Mouse (Mus musculus) ES-Bruce4 (cell line): ENCODE results near the gene Plekho2. TPM values are rescaled to one million over a fixed set of nuclear protein-coding genes. Genes with fewer than 3 reads are reported as not detected.

Source experiments
- H3K27ac ChIP-seq: 2 replicates; pipeline ENCODE4 v1.5.1; 2012; ENCODE audit warnings: low read length, inconsistent platforms; ENCODE audit not compliant: insufficient read depth
- H3K27me3 ChIP-seq: 2 replicates; pipeline ENCODE4 v1.6.1; 2012; ENCODE audit warnings: mild to moderate bottlenecking, low read length, inconsistent platforms; ENCODE audit not compliant: control insufficient read depth, poor library complexity, insufficient read depth, severe bottlenecking
- H3K36me3 ChIP-seq: 2 replicates; pipeline ENCODE4 v1.6.1; 2012; ENCODE audit warnings: inconsistent platforms, mild to moderate bottlenecking, low read length, moderate library complexity; ENCODE audit not compliant: control insufficient read depth, poor library complexity, insufficient read depth, severe bottlenecking
- H3K4me1 ChIP-seq: one replicate; pipeline ENCODE4 v1.8.1; 2011; ENCODE audit warnings: low read length; ENCODE audit not compliant: control insufficient read depth, insufficient read depth
- H3K4me3 ChIP-seq: 2 replicates; pipeline ENCODE4 v1.5.1; 2011; ENCODE audit warnings: low read depth, mild to moderate bottlenecking, low read length
- H3K9ac ChIP-seq: 2 replicates; pipeline ENCODE4 v1.6.1; 2012; ENCODE audit warnings: low read depth, mild to moderate bottlenecking, inconsistent platforms; ENCODE audit not compliant: poor library complexity, severe bottlenecking
- H3K9me3 ChIP-seq: replicated peaks from 2 replicates; pipeline ENCODE4 v1.6.1; 2012; ENCODE audit warnings: mild to moderate bottlenecking, low read length, inconsistent platforms; ENCODE audit not compliant: control insufficient read depth, poor library complexity, insufficient read depth, severe bottlenecking
- CTCF ChIP-seq: IDR thresholded peaks from one replicate; pipeline ENCODE4 v1.8.1; 2011; ENCODE audit warnings: low read depth, low read length
- EP300 ChIP-seq: IDR thresholded peaks from 2 replicates; pipeline ENCODE4 v1.6.1; 2011; ENCODE audit warnings: low read depth, low read length; ENCODE audit not compliant: insufficient read depth
- POLR2A ChIP-seq: IDR thresholded peaks from one replicate; pipeline ENCODE4 v1.8.1; 2011; ENCODE audit warnings: low read length; ENCODE audit not compliant: insufficient read depth
- polyA plus RNA-seq: library from polyadenylated mRNA; stranded (reverse); fragments of >200 nt; gene quantifications from 2 replicates; pipeline ENCODE4 v1.2.4, GENCODE M21; 2011; ENCODE audit warnings: low read depth; ENCODE audit not compliant: missing spikeins, insufficient read depth, insufficient read length

Plekho2 gene
- polyA plus RNA-seq, 1 experiment, result 6.1 TPM

- no peak overlapping the region for H3K4me3 ChIP-seq
- no peak overlapping the region for H3K27ac ChIP-seq
- no peak for TF ChIP-seq EP300
- no peak for TF ChIP-seq CTCF
- no peak for TF ChIP-seq POLR2A
- no peak overlapping the region for H3K9ac ChIP-seq
- no peaks in the 10 kb centered on the region for H3K36me3 ChIP-seq
- H3K9me3 ChIP-seq, result no peaks in the 10 kb centered on the region
- no peaks in the 10 kb centered on the region for H3K4me1 ChIP-seq
- no peaks in the 10 kb centered on the region for H3K27me3 ChIP-seq
Measured at GRCm38 (mm10) chr9:65547844-65548243, 32.0 kb downstream of the Plekho2 start.

- H3K4me1 ChIP-seq, result no peaks in the 10 kb centered on the region
- no peaks in the 10 kb centered on the region for H3K9me3 ChIP-seq
- TF ChIP-seq EP300 (no peak), CTCF (no peak), POLR2A (no peak)
- no peak overlapping the region for H3K9ac ChIP-seq
- no peaks in the 10 kb centered on the region for H3K27me3 ChIP-seq
- H3K4me3 ChIP-seq, result no peak overlapping the region
- no peak overlapping the region for H3K27ac ChIP-seq
- H3K36me3 ChIP-seq, result no peaks in the 10 kb centered on the region
Measured at GRCm38 (mm10) chr9:65547111-65547510, 32.7 kb downstream of the Plekho2 start.

- H3K9me3 ChIP-seq, result no peaks in the 10 kb centered on the region
- H3K4me3 ChIP-seq, result no peak overlapping the region
- H3K36me3 ChIP-seq, result no peaks in the 10 kb centered on the region
- H3K27me3 ChIP-seq, result no peaks in the 10 kb centered on the region
- no peak for TF ChIP-seq POLR2A
- TF ChIP-seq CTCF, result no peak
- TF ChIP-seq EP300, result no peak
- no peaks in the 10 kb centered on the region for H3K4me1 ChIP-seq
- H3K27ac ChIP-seq, result no peak overlapping the region
- no peak overlapping the region for H3K9ac ChIP-seq
Measured at GRCm38 (mm10) chr9:65546413-65546695, 33.5 kb downstream of the Plekho2 start.

GRCm38 (mm10) chr9:65545635-65546412, 34.0 kb downstream of the Plekho2 start:
- Histone ChIP-seq H3K4me1 (no peaks in the 10 kb centered on the region), H3K9ac (no peak overlapping the region), H3K27me3 (no peaks in the 10 kb centered on the region), H3K27ac (no peak overlapping the region), H3K36me3 (no peaks in the 10 kb centered on the region), H3K9me3 (no peaks in the 10 kb centered on the region), H3K4me3 (no peak overlapping the region)
- TF ChIP-seq CTCF (no peak), EP300 (no peak), POLR2A (no peak)

GRCm38 (mm10) chr9:65542111-65542524, 37.7 kb downstream of the Plekho2 start:
- Histone ChIP-seq H3K27me3 (no peaks in the 10 kb centered on the region), H3K4me3 (no peak overlapping the region), H3K36me3 (no peaks in the 10 kb centered on the region), H3K27ac (no peak overlapping the region), H3K4me1 (no peaks in the 10 kb centered on the region), H3K9me3 (no peaks in the 10 kb centered on the region), H3K9ac (no peak overlapping the region)
- TF ChIP-seq CTCF (no peak), EP300 (no peak), POLR2A (no peak)

GRCm38 (mm10) chr9:65541126-65542068, 38.4 kb downstream of the Plekho2 start:
- Histone ChIP-seq H3K27ac (no peak overlapping the region), H3K36me3 (no peaks in the 10 kb centered on the region), H3K9ac (no peak overlapping the region), H3K4me1 (no peaks in the 10 kb centered on the region), H3K27me3 (no peaks in the 10 kb centered on the region), H3K9me3 (no peaks in the 10 kb centered on the region), H3K4me3 (no peak overlapping the region)
- TF ChIP-seq EP300, result no peak
- TF ChIP-seq CTCF, result no peak
- no peak for TF ChIP-seq POLR2A
